Mouse (Mus musculus) C3H10T1/2 (cell line): ENCODE measurements around the gene Ank3. TPM values are rescaled to one million over a fixed set of nuclear protein-coding genes. Genes with fewer than 3 reads are reported as not detected.

ENCODE experiments used
- polyA plus RNA-seq, 2 experiments: library from polyadenylated mRNA; unstranded; fragments of >200 nt; fragmentation: generic; extraction: Trizol; gene quantifications; one replicate each; pipeline ENCODE4 v1.2.1; 2012; ENCODE audit warnings: missing spikeins in 2 of 2

Ank3 gene
- polyA plus RNA-seq = 10 to 100 TPM; 10.5 to 21.0 TPM

DNA sequence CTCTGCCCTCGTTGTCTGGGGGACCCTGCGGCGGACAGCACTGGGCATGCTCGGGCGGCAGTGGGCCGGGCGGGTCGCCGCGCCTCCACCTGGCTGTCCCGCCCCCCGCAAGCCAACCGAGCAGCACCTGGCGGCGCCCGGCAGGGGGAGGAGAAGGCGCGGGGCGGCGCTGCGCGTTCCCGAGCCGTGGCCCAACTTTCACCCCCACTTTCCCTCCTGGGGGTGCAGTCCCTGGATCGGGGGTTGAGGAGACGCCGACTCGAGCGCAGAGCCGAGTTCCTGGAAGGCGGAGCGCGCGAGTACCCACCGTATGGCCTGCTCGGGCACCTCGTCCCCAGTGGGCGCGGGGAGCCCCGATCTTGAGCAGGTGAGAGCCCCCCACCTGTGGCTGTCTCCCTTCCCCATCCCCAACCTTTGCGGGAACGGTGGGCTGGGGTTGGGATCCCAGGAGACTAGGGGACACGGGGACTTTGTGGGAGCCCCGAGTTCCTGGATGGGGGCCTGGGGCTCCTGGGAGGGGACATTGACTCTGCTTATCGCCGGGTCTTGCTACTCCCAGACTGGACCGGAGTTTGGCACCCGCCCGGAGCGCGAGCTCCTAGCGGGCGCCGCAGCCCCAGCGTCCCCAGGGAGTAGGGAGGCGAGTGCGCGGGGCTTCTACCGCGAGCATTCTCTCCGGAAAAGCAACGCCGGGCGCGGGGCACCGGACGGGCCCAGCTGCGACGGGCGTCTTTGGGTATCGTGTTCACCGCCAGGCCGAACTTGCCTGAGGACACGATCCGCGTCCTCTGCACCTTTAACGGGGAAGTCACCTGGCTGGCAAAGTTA, at the start of gene Ank3:
TSS of gene Ank3 (plus strand) at position 11 of the 828 bp plus-strand sequence.

DNA sequence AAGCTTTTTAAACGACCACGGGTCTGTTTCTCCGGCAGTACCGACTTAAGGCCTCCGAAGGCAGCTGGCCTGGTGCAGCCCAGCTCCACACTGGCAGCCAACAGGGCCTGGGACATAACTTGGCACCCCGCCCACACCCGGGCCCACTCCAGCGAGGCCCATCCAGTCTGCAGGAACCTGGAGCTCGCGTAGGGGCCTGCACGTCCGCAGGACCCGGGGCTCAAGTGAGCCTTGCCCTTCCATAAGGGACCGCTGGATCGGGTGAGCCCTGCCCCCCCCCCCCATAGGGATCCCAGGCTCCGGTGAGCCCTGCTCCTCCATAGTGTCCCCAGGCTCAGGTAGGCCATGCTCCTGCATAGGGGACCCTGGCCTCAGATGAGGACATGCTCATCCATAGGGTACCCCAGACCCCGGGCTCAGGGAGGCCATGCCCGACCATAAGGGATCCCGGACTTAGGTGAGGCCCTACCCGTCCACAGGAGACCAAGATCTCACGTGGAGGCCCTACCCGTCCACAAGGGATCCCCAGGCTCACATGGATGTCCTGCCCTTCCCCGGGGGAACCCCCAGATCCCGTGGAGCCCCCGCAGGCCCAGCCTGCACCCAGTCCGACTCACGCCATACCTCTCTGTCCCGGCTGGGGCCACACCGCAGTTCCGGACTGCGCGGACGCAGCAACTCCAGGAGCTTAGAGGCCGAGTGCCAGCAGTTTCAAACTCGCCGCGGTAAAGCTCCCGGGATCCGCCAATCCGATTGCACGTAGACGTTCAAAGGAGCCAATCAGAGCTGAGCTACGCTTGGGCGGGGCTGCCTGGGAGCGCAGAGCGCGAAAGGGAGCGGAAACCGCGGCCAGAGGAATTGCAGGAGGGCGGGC, 46.1 kb upstream of the Ank3 start, which contains the start of gene Cdk1:
TSS of gene Cdk1 (minus strand) at position 727 of the 874 bp plus-strand sequence.

Other genes with a start within 250 kb of the Ank3 start
- gene Rhobtb1, start 247.3 kb upstream of the Ank3 start, polyA plus RNA-seq = 1 to 10 TPM; 1.1 to 7.4 TPM
- 1 to 10 TPM in 1 of 2 experiments, under 1 TPM in 1; 0.12 to 1.1 TPM for gene A930033H14Rik, start 185.7 kb upstream of the Ank3 start, polyA plus RNA-seq
- 100 to 1,000 TPM in 1 of 2 experiments, 10 to 100 TPM in 1; 88.6 to 256 TPM for gene Cdk1, start 45.8 kb upstream of the Ank3 start, polyA plus RNA-seq